Mouse (Mus musculus): ENCODE results near the gene Atp5j. TPM values are rescaled to one million over a fixed set of nuclear protein-coding genes. Genes with fewer than 3 reads are reported as not detected.

Atp5j gene
- total RNA-seq, 1 experiment, result 149 TPM

GRCm38 (mm10) chr16:84834745-84835440 is 532 bp downstream of the Atp5j start, which contains the start of gene Gabpa:
Gabpa (plus strand) TSS chr16:84834925.
- in situ Hi-C loops (cut with MboI; ENCODE audit: low sequenced_read_pairs in 2 of 2, unreplicated experiment in 2 of 2), result loop anchor here in 1 of 2 experiments (10.0 kb wide), 1 partner anchor 100 kb away; the partner anchor contains the start of gene Mrpl39

GRCm38 (mm10) chr16:84834344-84834743 is 1.1 kb downstream of the Atp5j start:
- H3K9me3 ChIP-seq (ENCODE audit: control insufficient read depth, insufficient read depth, low read depth, low read length), result no peaks in the 10 kb centered on the region
- in situ Hi-C loops (cut with MboI; ENCODE audit: low sequenced_read_pairs in 2 of 2, unreplicated experiment in 2 of 2), result loop anchor here in 1 of 2 experiments (10.0 kb wide), 1 partner anchor 100 kb away; the partner anchor contains the start of gene Mrpl39
- TF ChIP-seq CHD2 (IDR thresholded peaks at IDR 0.05; ENCODE audit: low read depth, low read length) (no peak), ZNF384 (IDR thresholded peaks at IDR 0.05; ENCODE audit: low read depth, low read length) (no peak), HCFC1 (IDR thresholded peaks at IDR 0.05; ENCODE audit: borderline replicate concordance, insufficient read depth, low read length) (no peak), MAFK (IDR thresholded peaks at IDR 0.05; ENCODE audit: insufficient read depth, low read depth, low read length) (no peak), ZC3H11A (IDR thresholded peaks at IDR 0.05; ENCODE audit: borderline replicate concordance, low read depth, low read length) (no peak)
- no peak for DNase-seq (ENCODE audit: low read depth, low spot score)
- H3K9ac ChIP-seq (ENCODE audit: insufficient read depth, low read depth, low read length, poor library complexity, severe bottlenecking), result peak overlapping the region; percentile 99
- peak overlapping the region; percentile 87 to 96 for H3K4me3 ChIP-seq (ENCODE audit: insufficient read depth in 1 of 2, low read depth in 1 of 2, low read length in 2 of 2, poor library complexity in 1 of 2, severe bottlenecking in 1 of 2)
- peaks cover 4 to 7% of the 10 kb centered on the region in 2 experiments; a peak in 3 of 4 replicates for H3K4me1 ChIP-seq (ENCODE audit: control insufficient read depth in 2 of 2, insufficient read depth in 2 of 2, low read length in 2 of 2, poor library complexity in 1 of 2)
- H3K36me3 ChIP-seq (ENCODE audit: control insufficient read depth, insufficient read depth, low read length, poor library complexity, severe bottlenecking), result peaks cover 17% of the 10 kb centered on the region
- H3K27ac ChIP-seq (ENCODE audit: insufficient read depth, low read depth, low read length, poor library complexity, severe bottlenecking), result peak overlapping the region; percentile 100

More at GRCm38 (mm10) chr16:84834745-84835440, 532 bp downstream of the Atp5j start, which contains the start of gene Gabpa:
- Histone ChIP-seq H3K9ac (ENCODE audit: insufficient read depth, low read depth, low read length, poor library complexity, severe bottlenecking) (peak within 1 kb of the TSS; percentile 99), H3K9me3 (ENCODE audit: control insufficient read depth, insufficient read depth, low read depth, low read length) (no peaks in the 10 kb centered on the region), H3K36me3 (ENCODE audit: control insufficient read depth, insufficient read depth, low read length, poor library complexity, severe bottlenecking) (peaks cover 15% of the 10 kb centered on the region), H3K27ac (ENCODE audit: insufficient read depth, low read depth, low read length, poor library complexity, severe bottlenecking) (peak within 1 kb of the TSS; percentile 100), H3K4me3 (ENCODE audit: insufficient read depth in 1 of 2, low read depth in 1 of 2, low read length in 2 of 2, poor library complexity in 1 of 2, severe bottlenecking in 1 of 2) (peak within 1 kb of the TSS; percentile 87 to 96), H3K4me1 (ENCODE audit: control insufficient read depth in 2 of 2, insufficient read depth in 2 of 2, low read length in 2 of 2, poor library complexity in 1 of 2) (peaks cover 4 to 7% of the 10 kb centered on the region in 2 experiments; a peak in 3 of 4 replicates)
- TF ChIP-seq ZC3H11A (IDR thresholded peaks at IDR 0.05; ENCODE audit: borderline replicate concordance, low read depth, low read length) (no peak), ZNF384 (IDR thresholded peaks at IDR 0.05; ENCODE audit: low read depth, low read length) (no peak), MAFK (IDR thresholded peaks at IDR 0.05; ENCODE audit: insufficient read depth, low read depth, low read length) (no peak), HCFC1 (IDR thresholded peaks at IDR 0.05; ENCODE audit: borderline replicate concordance, insufficient read depth, low read length) (peak; percentile 85), CHD2 (IDR thresholded peaks at IDR 0.05; ENCODE audit: low read depth, low read length) (peak; percentile 82)
- DNase-seq (ENCODE audit: low read depth, low spot score), result peak; percentile 92

- Histone ChIP-seq H3K4me3 (ENCODE audit: insufficient read depth in 1 of 2, low read depth in 1 of 2, low read length in 2 of 2, poor library complexity in 1 of 2, severe bottlenecking in 1 of 2) (no peak overlapping the region), H3K27ac (ENCODE audit: insufficient read depth, low read depth, low read length, poor library complexity, severe bottlenecking) (no peak overlapping the region), H3K9ac (ENCODE audit: insufficient read depth, low read depth, low read length, poor library complexity, severe bottlenecking) (no peak overlapping the region), H3K36me3 (ENCODE audit: control insufficient read depth, insufficient read depth, low read length, poor library complexity, severe bottlenecking) (peaks cover 22% of the 10 kb centered on the region), H3K4me1 (ENCODE audit: control insufficient read depth in 2 of 2, insufficient read depth in 2 of 2, low read length in 2 of 2, poor library complexity in 1 of 2) (peaks cover 4 to 7% of the 10 kb centered on the region in 2 experiments; a peak in 3 of 4 replicates), H3K9me3 (ENCODE audit: control insufficient read depth, insufficient read depth, low read depth, low read length) (no peaks in the 10 kb centered on the region)
- in situ Hi-C loops (cut with MboI; ENCODE audit: low sequenced_read_pairs in 2 of 2, unreplicated experiment in 2 of 2), result loop anchor here in 1 of 2 experiments (10.0 kb wide), 1 partner anchor 98 kb away; the partner anchor contains the start of gene Mrpl39
- DNase-seq (ENCODE audit: low read depth, low spot score), result no peak
- TF ChIP-seq MAFK (IDR thresholded peaks at IDR 0.05; ENCODE audit: insufficient read depth, low read depth, low read length) (no peak), ZC3H11A (IDR thresholded peaks at IDR 0.05; ENCODE audit: borderline replicate concordance, low read depth, low read length) (no peak), CHD2 (IDR thresholded peaks at IDR 0.05; ENCODE audit: low read depth, low read length) (no peak), ZNF384 (IDR thresholded peaks at IDR 0.05; ENCODE audit: low read depth, low read length) (no peak), HCFC1 (IDR thresholded peaks at IDR 0.05; ENCODE audit: borderline replicate concordance, insufficient read depth, low read length) (no peak)
Measured at GRCm38 (mm10) chr16:84832736-84833135, 2.7 kb downstream of the Atp5j start.

GRCm38 (mm10) chr16:84831696-84832095 is 3.7 kb downstream of the Atp5j start:
- Histone ChIP-seq H3K4me3 (ENCODE audit: insufficient read depth in 1 of 2, low read depth in 1 of 2, low read length in 2 of 2, poor library complexity in 1 of 2, severe bottlenecking in 1 of 2) (no peak overlapping the region), H3K9me3 (ENCODE audit: control insufficient read depth, insufficient read depth, low read depth, low read length) (no peaks in the 10 kb centered on the region), H3K27ac (ENCODE audit: insufficient read depth, low read depth, low read length, poor library complexity, severe bottlenecking) (no peak overlapping the region), H3K36me3 (ENCODE audit: control insufficient read depth, insufficient read depth, low read length, poor library complexity, severe bottlenecking) (peaks cover 25% of the 10 kb centered on the region), H3K4me1 (ENCODE audit: control insufficient read depth in 2 of 2, insufficient read depth in 2 of 2, low read length in 2 of 2, poor library complexity in 1 of 2) (peaks cover 1 to 4% of the 10 kb centered on the region in 2 experiments; a peak in 3 of 4 replicates), H3K9ac (ENCODE audit: insufficient read depth, low read depth, low read length, poor library complexity, severe bottlenecking) (no peak overlapping the region)
- no peak for DNase-seq (ENCODE audit: low read depth, low spot score)
- no peak for TF ChIP-seq CHD2 (IDR thresholded peaks at IDR 0.05; ENCODE audit: low read depth, low read length)
- TF ChIP-seq ZNF384 (IDR thresholded peaks at IDR 0.05; ENCODE audit: low read depth, low read length), result no peak
- no peak for TF ChIP-seq HCFC1 (IDR thresholded peaks at IDR 0.05; ENCODE audit: borderline replicate concordance, insufficient read depth, low read length)
- TF ChIP-seq MAFK (IDR thresholded peaks at IDR 0.05; ENCODE audit: insufficient read depth, low read depth, low read length), result no peak
- TF ChIP-seq ZC3H11A (IDR thresholded peaks at IDR 0.05; ENCODE audit: borderline replicate concordance, low read depth, low read length), result no peak
- in situ Hi-C loops (cut with MboI; ENCODE audit: low sequenced_read_pairs in 2 of 2, unreplicated experiment in 2 of 2), result loop anchor here in 1 of 2 experiments (10.0 kb wide), 1 partner anchor 97 kb away; the partner anchor contains the start of gene Mrpl39
